Mouse (Mus musculus): ENCODE measurements around the gene Nxf1. TPM values are rescaled to one million over a fixed set of nuclear protein-coding genes. Genes with fewer than 3 reads are reported as not detected.
A peak's percentile ranks its signal among the peaks of the same experiment; 100 is the strongest.

Nxf1 gene
- polyA plus RNA-seq, 1 experiment: 78.5 TPM

GRCm38 (mm10) chr19:8712870-8713305 lies 44.0 kb upstream of the Nxf1 start:
- no peaks in the 10 kb centered on the region for H3K27me3 ChIP-seq (ENCODE audit: control insufficient read depth, insufficient read depth, insufficient read length)
- peaks cover 48% of the 10 kb centered on the region for H3K36me3 ChIP-seq (ENCODE audit: control insufficient read depth, insufficient read depth)
- H3ac ChIP-seq (ENCODE audit: control insufficient read depth, insufficient read length, low read depth): peak overlapping the region; percentile 96
- peaks cover 54% of the 10 kb centered on the region for H3K79me3 ChIP-seq (ENCODE audit: low read depth)
- H3K79me2 ChIP-seq (ENCODE audit: control insufficient read depth, insufficient read depth): peaks cover 93% of the 10 kb centered on the region
- TF ChIP-seq MAX (IDR thresholded peaks at IDR 0.05): peak; percentile 78
- TF ChIP-seq CTCF (IDR thresholded peaks at IDR 0.05; ENCODE audit: control insufficient read depth, insufficient read depth, insufficient read length): no peak
- TF ChIP-seq CEBPB (IDR thresholded peaks at IDR 0.05; ENCODE audit: low read depth): peak; percentile 69
- no peak for TF ChIP-seq FOSL1 (IDR thresholded peaks at IDR 0.05; ENCODE audit: insufficient read depth, low read length, poor library complexity, severe bottlenecking)
- H3K4me3 ChIP-seq (ENCODE audit: insufficient read depth, poor library complexity, severe bottlenecking): peak overlapping the region; percentile 62

GRCm38 (mm10) chr19:8713306-8713996 lies 43.4 kb upstream of the Nxf1 start:
- Histone ChIP-seq H3ac (ENCODE audit: control insufficient read depth, insufficient read length, low read depth) (peak overlapping the region; percentile 96), H3K27me3 (ENCODE audit: control insufficient read depth, insufficient read depth, insufficient read length) (no peaks in the 10 kb centered on the region), H3K36me3 (ENCODE audit: control insufficient read depth, insufficient read depth) (peaks cover 43% of the 10 kb centered on the region), H3K79me3 (ENCODE audit: low read depth) (peaks cover 58% of the 10 kb centered on the region), H3K79me2 (ENCODE audit: control insufficient read depth, insufficient read depth) (peaks cover 99% of the 10 kb centered on the region), H3K4me3 (ENCODE audit: insufficient read depth, poor library complexity, severe bottlenecking) (peak overlapping the region; percentile 62)
- TF ChIP-seq CEBPB (IDR thresholded peaks at IDR 0.05; ENCODE audit: low read depth) (no peak), MAX (IDR thresholded peaks at IDR 0.05) (peak; percentile 56), CTCF (IDR thresholded peaks at IDR 0.05; ENCODE audit: control insufficient read depth, insufficient read depth, insufficient read length) (peak; percentile 95)

GRCm38 (mm10) chr19:8713997-8714652 lies 42.7 kb upstream of the Nxf1 start:
- TF ChIP-seq FOSL1 (IDR thresholded peaks at IDR 0.05; ENCODE audit: insufficient read depth, low read length, poor library complexity, severe bottlenecking) (no peak), MAX (IDR thresholded peaks at IDR 0.05) (no peak), MYOG (IDR thresholded peaks at IDR 0.05; ENCODE audit: control insufficient read depth, extremely low read depth, insufficient read length) (no peak), CEBPB (IDR thresholded peaks at IDR 0.05; ENCODE audit: low read depth) (no peak), MYOD1 (IDR thresholded peaks at IDR 0.05; ENCODE audit: control insufficient read depth, insufficient read length, low read depth) (no peak), CTCF (IDR thresholded peaks at IDR 0.05; ENCODE audit: control insufficient read depth, insufficient read depth, insufficient read length) (no peak), USF1 (IDR thresholded peaks at IDR 0.05; ENCODE audit: low read depth) (no peak)
- Histone ChIP-seq H3K36me3 (ENCODE audit: control insufficient read depth, insufficient read depth) (peaks cover 36% of the 10 kb centered on the region), H3ac (ENCODE audit: control insufficient read depth, insufficient read length, low read depth) (peak overlapping the region; percentile 46), H3K4me3 (ENCODE audit: insufficient read depth, poor library complexity, severe bottlenecking) (peak overlapping the region; percentile 62), H3K27me3 (ENCODE audit: control insufficient read depth, insufficient read depth, insufficient read length) (no peaks in the 10 kb centered on the region), H3K79me2 (ENCODE audit: control insufficient read depth, insufficient read depth) (peaks cover 100% of the 10 kb centered on the region), H3K79me3 (ENCODE audit: low read depth) (peaks cover 60% of the 10 kb centered on the region)

- Histone ChIP-seq H3K36me3 (ENCODE audit: control insufficient read depth, insufficient read depth) (peaks cover 30% of the 10 kb centered on the region), H3K4me3 (ENCODE audit: insufficient read depth, poor library complexity, severe bottlenecking) (no peak overlapping the region), H3K79me2 (ENCODE audit: control insufficient read depth, insufficient read depth) (peaks cover 96% of the 10 kb centered on the region), H3ac (ENCODE audit: control insufficient read depth, insufficient read length, low read depth) (no peak overlapping the region), H3K79me3 (ENCODE audit: low read depth) (peaks cover 54% of the 10 kb centered on the region), H3K27me3 (ENCODE audit: control insufficient read depth, insufficient read depth, insufficient read length) (no peaks in the 10 kb centered on the region)
- TF ChIP-seq CTCF (IDR thresholded peaks at IDR 0.05; ENCODE audit: control insufficient read depth, insufficient read depth, insufficient read length): no peak
- TF ChIP-seq MYOG (IDR thresholded peaks at IDR 0.05; ENCODE audit: control insufficient read depth, extremely low read depth, insufficient read length): no peak
- no peak for TF ChIP-seq MAX (IDR thresholded peaks at IDR 0.05)
- TF ChIP-seq FOSL1 (IDR thresholded peaks at IDR 0.05; ENCODE audit: insufficient read depth, low read length, poor library complexity, severe bottlenecking): no peak
- no peak for TF ChIP-seq CEBPB (IDR thresholded peaks at IDR 0.05; ENCODE audit: low read depth)
Measured at GRCm38 (mm10) chr19:8714653-8715481, 42.0 kb upstream of the Nxf1 start.

- no peak overlapping the region for H3ac ChIP-seq (ENCODE audit: control insufficient read depth, insufficient read length, low read depth)
- H3K79me2 ChIP-seq (ENCODE audit: control insufficient read depth, insufficient read depth): peaks cover 96% of the 10 kb centered on the region
- H3K27me3 ChIP-seq (ENCODE audit: control insufficient read depth, insufficient read depth, insufficient read length): no peaks in the 10 kb centered on the region
- peaks cover 55% of the 10 kb centered on the region for H3K79me3 ChIP-seq (ENCODE audit: low read depth)
- TF ChIP-seq MYOG (IDR thresholded peaks at IDR 0.05; ENCODE audit: control insufficient read depth, extremely low read depth, insufficient read length): no peak
- no peak for TF ChIP-seq MAX (IDR thresholded peaks at IDR 0.05)
- TF ChIP-seq USF1 (IDR thresholded peaks at IDR 0.05; ENCODE audit: low read depth): no peak
- no peak for TF ChIP-seq MYOD1 (IDR thresholded peaks at IDR 0.05; ENCODE audit: control insufficient read depth, insufficient read length, low read depth)
- no peak for TF ChIP-seq CTCF (IDR thresholded peaks at IDR 0.05; ENCODE audit: control insufficient read depth, insufficient read depth, insufficient read length)
- no peak for TF ChIP-seq FOSL1 (IDR thresholded peaks at IDR 0.05; ENCODE audit: insufficient read depth, low read length, poor library complexity, severe bottlenecking)
- TF ChIP-seq CEBPB (IDR thresholded peaks at IDR 0.05; ENCODE audit: low read depth): no peak
- H3K4me3 ChIP-seq (ENCODE audit: insufficient read depth, poor library complexity, severe bottlenecking): no peak overlapping the region
- H3K36me3 ChIP-seq (ENCODE audit: control insufficient read depth, insufficient read depth): peaks cover 22% of the 10 kb centered on the region
Measured at GRCm38 (mm10) chr19:8715868-8716766, 40.8 kb upstream of the Nxf1 start.

Measured in C2C12 (cell line).